Mouse (Mus musculus) liver, postnatal 0 days (tissue): ENCODE results near the gene Cxcl12. TPM values are rescaled to one million over a fixed set of nuclear protein-coding genes. Genes with fewer than 3 reads are reported as not detected.

Experiments
- ATAC-seq: fragments of 200-750 bp; cut with Nextera tagmentation; 2 replicates; pipeline ENCODE4 v1.8.0; 2017; ENCODE audit warnings: mild to moderate bottlenecking, moderate library complexity
- DNase-seq: peaks from one replicate; pipeline ENCODE4 v3.0.0-alpha.2; 2016
- H3K27ac ChIP-seq: fragments of 300-500 bp; sonication (generic); 2 replicates; pipeline ENCODE4 v1.5.1; 2014; ENCODE audit warnings: antibody characterized with exemption, moderate library complexity, mild to moderate bottlenecking, low read depth
- H3K27me3 ChIP-seq: fragments of 300-500 bp; sonication (generic); 2 replicates; pipeline ENCODE4 v1.6.1; 2014; ENCODE audit warnings: low read length, control low read depth, mixed read lengths; ENCODE audit not compliant: insufficient read depth
- H3K36me3 ChIP-seq: fragments of 300-500 bp; sonication (generic); replicated peaks from 2 replicates; pipeline ENCODE4 v1.6.1; 2014; ENCODE audit warnings: mild to moderate bottlenecking, control low read depth, low read length, moderate library complexity, mixed read lengths; ENCODE audit not compliant: insufficient read depth
- H3K4me1 ChIP-seq: fragments of 300-500 bp; sonication (generic); 2 replicates; pipeline ENCODE4 v1.6.1; 2014; ENCODE audit warnings: antibody characterized with exemption, mild to moderate bottlenecking, control low read depth; ENCODE audit not compliant: insufficient read depth
- H3K4me2 ChIP-seq: fragments of 300-500 bp; sonication (generic); 2 replicates; pipeline ENCODE4 v1.6.1; 2014; ENCODE audit warnings: low read depth, mild to moderate bottlenecking, low read length, moderate library complexity, mixed read lengths
- H3K4me3 ChIP-seq: fragments of 300-500 bp; sonication (generic); 2 replicates; pipeline ENCODE4 v1.5.1; 2014; ENCODE audit warnings: low read depth, low read length
- H3K9ac ChIP-seq: fragments of 300-500 bp; sonication (generic); replicated peaks from 2 replicates; pipeline ENCODE4 v1.6.1; 2014; ENCODE audit warnings: mild to moderate bottlenecking, moderate library complexity
- H3K9me3 ChIP-seq: fragments of 300-500 bp; sonication (generic); 2 replicates; pipeline ENCODE4 v1.6.1; 2016; ENCODE audit warnings: mild to moderate bottlenecking, control low read depth, low read length, mixed read lengths
- CTCF ChIP-seq: sonication (generic); IDR thresholded peaks from 2 replicates; pipeline ENCODE4 v1.5.1; 2016; ENCODE audit warnings: antibody characterized with exemption, low read depth
- EP300 ChIP-seq: IDR thresholded peaks from 2 replicates; pipeline ENCODE4 v1.6.1; 2016; ENCODE audit warnings: antibody characterized with exemption, low read depth, mild to moderate bottlenecking
- WGBS: fragments of 180-500 bp; shearing (Covaris S2); extraction: QIAGEN DNeasy Blood & Tissue Kit; methylation state at CpG from one replicate; pipeline ENCODE4 v1.1.7; 2014; ENCODE audit not compliant: insufficient replicate concordance; 5-methylcytosine and 5-hydroxymethylcytosine counted together
- polyA plus RNA-seq: library from polyadenylated mRNA; unstranded; fragments of >200 nt; fragmentation: Nextera tagmentation; extraction: Ambion mirVana; gene quantifications from 2 replicates; pipeline ENCODE4 v1.2.1, GENCODE M21; 2015

The Cxcl12 gene
- polyA plus RNA-seq, result 124 and 135 TPM in 2 replicates

- Histone ChIP-seq H3K27ac (peak within 1 kb of the TSS; percentile 78), H3K4me2 (peak within 1 kb of the TSS; percentile 69), H3K36me3 (0 out of 2 replicates have a peak, but pooled peaks cover under 1% of the 10 kb centered on the region), H3K9ac (peak within 1 kb of the TSS; percentile 73), H3K9me3 (no peaks in the 10 kb centered on the region), H3K27me3 (peaks cover 23% of the 10 kb centered on the region), H3K4me3 (peak within 1 kb of the TSS; percentile 60), H3K4me1 (peaks cover 12% of the 10 kb centered on the region)
- ATAC-seq (peak; percentile 37), DNase-seq (peak; percentile 78)
- 2% methylated on average over 55 of the region's 64 CpGs for WGBS
- TF ChIP-seq CTCF (no peak), EP300 (no peak)
Measured at GRCm38 (mm10) chr6:117168321-117169011, at the start of gene Cxcl12. Cxcl12 (plus strand) TSS chr6:117168535.

GRCm38 (mm10) chr6:117122074-117122473 is 46.3 kb upstream of the Cxcl12 start:
- TF ChIP-seq CTCF (no peak), EP300 (no peak)
- no peak for DNase-seq
- Histone ChIP-seq H3K9me3 (no peaks in the 10 kb centered on the region), H3K4me3 (no peak overlapping the region), H3K4me2 (no peak overlapping the region), H3K36me3 (no peaks in the 10 kb centered on the region), H3K27ac (no peak overlapping the region), H3K9ac (no peak overlapping the region), H3K27me3 (no peaks in the 10 kb centered on the region), H3K4me1 (no peaks in the 10 kb centered on the region)
- 72% methylated on average over 3 of the region's 3 CpGs for WGBS
- no peak for ATAC-seq

- no peak overlapping the region for H3K27ac ChIP-seq
- H3K9me3 ChIP-seq, result no peaks in the 10 kb centered on the region
- WGBS, result 71% methylated on average over 1 of the region's 1 CpGs
- TF ChIP-seq CTCF (no peak), EP300 (no peak)
- DNase-seq (no peak), ATAC-seq (no peak)
- H3K4me2 ChIP-seq, result no peak overlapping the region
- no peaks in the 10 kb centered on the region for H3K36me3 ChIP-seq
- H3K27me3 ChIP-seq, result no peaks in the 10 kb centered on the region
- H3K9ac ChIP-seq, result no peak overlapping the region
- no peaks in the 10 kb centered on the region for H3K4me1 ChIP-seq
- no peak overlapping the region for H3K4me3 ChIP-seq
Measured at GRCm38 (mm10) chr6:117126356-117126755, 42.0 kb upstream of the Cxcl12 start.

DNA sequence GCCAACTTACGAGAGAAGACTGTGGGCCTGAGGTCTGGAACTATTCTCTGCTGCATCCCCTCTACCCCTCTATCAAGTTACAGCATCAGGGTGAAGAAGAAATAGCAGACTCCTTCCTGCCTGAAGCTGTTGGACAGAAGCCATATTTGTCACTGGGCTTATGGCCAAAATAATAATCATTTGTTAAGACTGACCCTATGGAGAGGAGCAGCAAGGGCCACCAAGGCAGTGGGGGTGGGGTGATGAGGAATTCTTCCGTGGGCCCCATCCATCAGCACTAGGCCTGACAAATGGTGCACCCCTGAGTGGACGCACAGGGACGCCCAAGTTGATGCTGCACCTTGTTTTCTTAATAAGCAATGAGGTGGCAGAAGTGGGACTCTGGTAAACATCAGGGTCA is 38.9 kb upstream of the Cxcl12 start:
- Histone ChIP-seq H3K4me1 (no peaks in the 10 kb centered on the region), H3K9me3 (no peaks in the 10 kb centered on the region), H3K27me3 (no peaks in the 10 kb centered on the region), H3K9ac (no peak overlapping the region), H3K27ac (no peak overlapping the region), H3K4me3 (no peak overlapping the region), H3K36me3 (no peaks in the 10 kb centered on the region), H3K4me2 (no peak overlapping the region)
- TF ChIP-seq EP300 (no peak), CTCF (no peak)
- ATAC-seq (no peak), DNase-seq (no peak)
- WGBS, result 74% methylated on average over 4 of the region's 4 CpGs

- no peak overlapping the region for H3K4me2 ChIP-seq
- ATAC-seq, result no peak
- DNase-seq, result no peak
Measured at GRCm38 (mm10) chr6:117130680-117131111, 37.6 kb upstream of the Cxcl12 start.

DNA sequence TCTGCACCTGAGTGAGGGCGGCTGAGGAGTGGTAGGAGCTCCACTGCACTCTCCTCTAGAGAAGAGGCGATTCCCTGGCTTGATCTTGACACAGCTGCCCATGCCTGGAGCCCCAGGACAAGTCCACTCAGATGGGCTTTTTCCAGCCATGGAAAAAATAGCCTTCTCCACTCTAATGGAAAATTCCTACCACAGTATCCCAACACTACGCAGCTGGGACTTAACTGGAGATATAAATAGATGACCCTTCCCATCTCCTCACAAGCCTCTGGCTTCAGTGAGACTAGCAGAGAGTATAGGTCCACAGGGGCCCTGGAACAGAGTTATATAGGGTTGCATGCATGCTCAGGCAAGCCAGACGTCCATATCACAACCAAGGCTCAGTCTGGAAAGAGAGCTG is 33.8 kb upstream of the Cxcl12 start:
- TF ChIP-seq EP300 (no peak), CTCF (no peak)
- Histone ChIP-seq H3K4me1 (no peaks in the 10 kb centered on the region), H3K4me2 (no peak overlapping the region), H3K9ac (no peak overlapping the region), H3K27me3 (no peaks in the 10 kb centered on the region), H3K36me3 (no peaks in the 10 kb centered on the region), H3K9me3 (no peaks in the 10 kb centered on the region), H3K4me3 (no peak overlapping the region), H3K27ac (no peak overlapping the region)
- ATAC-seq, result no peak
- 55% methylated on average over 4 of the region's 4 CpGs for WGBS
- DNase-seq, result no peak

More at GRCm38 (mm10) chr6:117130680-117131111, 37.6 kb upstream of the Cxcl12 start:
- Histone ChIP-seq H3K9ac (no peak overlapping the region), H3K4me1 (no peaks in the 10 kb centered on the region), H3K4me3 (no peak overlapping the region), H3K27ac (no peak overlapping the region), H3K27me3 (no peaks in the 10 kb centered on the region), H3K36me3 (no peaks in the 10 kb centered on the region), H3K9me3 (no peaks in the 10 kb centered on the region)
- 64% methylated on average over 15 of the region's 15 CpGs for WGBS
- TF ChIP-seq EP300, result no peak
- TF ChIP-seq CTCF, result no peak
